Mouse (Mus musculus) right cerebral cortex, adult 2 months (tissue): ENCODE measurements around the gene Cdyl2.

Source experiments
- DNase-seq, 2 experiments: peaks; one replicate each; pipeline ENCODE4 v3.0.0; 2021 to 2022; ENCODE audit warnings: low spot score in 2 of 2

Cdyl2 gene

DNA sequence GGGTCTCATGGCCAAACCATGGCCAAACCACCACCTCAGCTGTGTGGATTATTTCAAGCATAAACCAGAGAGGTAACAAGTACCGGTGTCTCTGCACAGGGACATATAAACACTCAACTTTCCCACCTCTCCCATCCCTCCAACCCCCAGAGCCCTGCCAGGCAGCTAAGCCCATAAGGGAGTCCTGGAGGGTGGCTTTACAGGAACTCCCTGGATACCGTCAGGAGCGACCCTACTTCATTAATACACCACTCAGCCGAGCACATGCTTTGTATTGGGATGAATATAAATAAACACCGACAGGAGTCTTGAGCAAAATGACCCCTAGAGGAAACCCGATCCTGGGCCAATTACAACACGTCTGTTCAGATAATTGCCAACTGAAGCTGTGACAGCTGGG, 194.0 kb downstream of the Cdyl2 start:
- no peak for DNase-seq

DNA sequence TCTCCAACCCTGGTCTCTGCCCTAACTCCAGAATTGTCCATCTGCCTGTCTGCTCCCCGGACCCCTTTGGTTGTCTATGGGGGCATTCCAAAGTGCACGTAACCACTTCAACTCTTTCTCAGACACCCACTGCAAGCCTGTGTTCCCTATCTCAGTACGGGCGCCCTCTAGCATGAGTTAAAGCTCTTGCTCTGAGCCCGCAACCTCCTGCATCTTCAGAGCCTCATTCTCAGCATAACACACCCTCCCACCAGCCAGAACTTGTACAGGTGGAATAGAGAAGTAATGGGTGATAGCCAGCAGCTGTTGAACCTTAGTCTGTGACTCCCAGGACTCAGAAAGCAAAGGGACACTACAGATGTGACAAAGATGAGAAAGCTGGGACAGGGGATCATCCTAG, 196.0 kb downstream of the Cdyl2 start:
- DNase-seq = no peak

DNA sequence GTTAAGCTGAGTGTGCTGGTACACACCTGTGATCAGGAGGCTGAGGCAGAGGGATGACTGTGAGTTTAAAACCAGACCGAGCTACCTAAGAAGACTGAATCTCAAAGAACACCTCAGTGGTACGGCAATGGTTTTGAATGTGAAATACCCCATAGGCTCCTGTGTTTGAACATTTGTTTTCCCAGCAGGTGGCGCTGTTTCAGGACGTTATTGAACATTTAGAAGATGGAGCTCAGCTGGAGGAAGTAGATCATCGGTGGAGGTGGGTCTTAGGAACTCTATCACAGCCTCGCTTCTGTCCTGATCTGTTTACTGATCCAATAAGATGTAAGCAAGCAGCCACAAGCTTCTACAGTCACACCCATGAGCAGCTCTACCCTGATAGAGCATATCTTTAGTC, 199.7 kb downstream of the Cdyl2 start:
- DNase-seq = no peak

DNA sequence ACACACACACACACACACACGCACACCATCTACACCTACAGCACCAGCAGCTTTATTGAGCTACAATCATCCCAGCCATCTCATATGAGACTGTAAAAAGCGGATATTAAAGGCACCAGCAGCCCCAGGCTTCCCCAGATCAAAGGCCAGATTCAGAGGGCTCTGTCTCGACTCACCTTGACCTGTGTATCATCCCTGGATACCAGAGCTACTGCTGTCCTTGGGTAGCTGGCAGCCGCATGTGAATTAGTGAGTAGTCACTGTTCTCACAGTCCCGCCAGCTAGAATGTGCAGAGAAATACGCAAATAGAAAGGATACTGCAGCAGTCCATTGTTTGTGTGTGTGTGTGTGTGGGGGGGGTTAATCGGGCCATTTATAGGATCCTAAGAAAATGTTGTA, 204.1 kb downstream of the Cdyl2 start:
- no peak for DNase-seq

DNA sequence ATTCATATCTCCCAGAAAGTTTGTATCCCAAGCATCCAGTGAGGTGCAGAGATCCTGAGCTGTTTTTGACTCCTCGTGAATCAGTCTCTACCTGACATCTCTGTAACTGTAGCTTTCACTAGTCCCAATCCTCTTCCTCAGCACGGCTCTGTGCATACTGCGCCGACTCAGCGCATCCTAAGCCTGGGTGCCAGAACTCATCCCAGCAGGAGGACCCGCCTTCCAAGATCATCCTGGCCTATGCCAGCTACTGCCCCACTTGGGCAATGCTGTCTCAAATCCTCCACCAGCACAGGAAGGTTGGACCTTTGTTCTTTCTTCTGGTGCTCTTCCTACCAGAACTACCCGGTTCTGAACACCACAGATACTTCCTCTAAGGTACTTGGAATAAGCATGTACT, 207.9 kb downstream of the Cdyl2 start:
- no peak for DNase-seq
